Mouse (Mus musculus): ENCODE measurements around the gene Ccdc57. TPM values are rescaled to one million over a fixed set of nuclear protein-coding genes. Genes with fewer than 3 reads are reported as not detected.

Ccdc57 gene
- 4.8 and 5.4 TPM in 2 replicates for polyA plus RNA-seq (2015; fragmentation: Nextera tagmentation; extraction: Ambion mirVana)

DNA sequence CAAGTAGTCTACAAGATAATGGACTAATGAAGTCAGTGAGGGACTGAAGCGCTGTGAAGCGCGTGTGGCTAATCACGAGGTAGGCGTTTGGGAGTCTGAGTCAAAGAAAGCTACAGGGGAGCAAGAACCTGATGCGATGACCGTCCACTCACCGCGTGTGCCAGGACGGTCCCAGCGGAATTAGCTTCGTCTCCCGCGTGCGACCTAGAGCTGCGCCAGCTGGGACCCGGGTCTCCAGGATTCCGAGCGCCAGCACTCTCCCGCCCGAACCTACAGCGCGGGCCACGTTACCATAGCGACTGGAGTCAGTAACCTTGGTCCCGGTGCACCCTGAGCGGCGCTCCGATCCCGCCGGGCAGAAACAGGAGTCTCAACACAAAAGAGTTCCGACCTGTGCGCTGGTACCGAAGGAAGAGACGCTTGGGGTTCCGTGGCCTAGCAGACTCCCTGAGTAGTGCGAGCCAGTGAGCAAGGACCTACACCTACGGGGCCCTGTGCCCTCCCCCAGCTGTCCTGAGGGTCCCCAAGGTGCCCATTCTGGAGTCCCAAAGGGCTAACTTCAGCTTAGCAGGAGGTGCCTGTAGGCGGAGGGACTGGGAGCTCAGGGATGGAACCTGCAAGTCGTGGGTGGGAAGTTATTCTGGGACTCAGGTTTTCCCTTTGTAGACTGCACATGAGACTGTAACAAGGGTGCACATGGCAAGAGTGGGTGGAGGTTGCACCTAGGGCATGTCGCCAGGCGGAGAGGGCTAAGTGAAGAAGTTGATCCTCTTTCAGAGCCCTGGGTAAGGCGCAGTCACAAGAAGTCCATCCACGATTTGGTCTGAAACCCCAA lies at the start of gene Ccdc57:
Gene Ccdc57 (minus strand): TSS at position 309 of the 835 bp plus-strand sequence.
- peaks cover 10% of the 10 kb centered on the region for H3K4me1 ChIP-seq (replicated peaks)
- no peaks in the 10 kb centered on the region for H3K9me3 ChIP-seq
- H3K4me2 ChIP-seq, result peak within 1 kb of the TSS; percentile 78
- peak; percentile 92 for ATAC-seq (ENCODE audit: low FRiP score)
- H3K27me3 ChIP-seq, result no peaks in the 10 kb centered on the region
- peak within 1 kb of the TSS; percentile 76 for H3K9ac ChIP-seq
- H3K27ac ChIP-seq, result 0 out of 2 replicates have a peak within 1 kb of the TSS, but pooled peaks have one; percentile 35
- 9% methylated on average over 44 of the region's 44 CpGs for WGBS
- no peaks in the 10 kb centered on the region for H3K36me3 ChIP-seq
- H3K4me3 ChIP-seq, result peak within 1 kb of the TSS; percentile 69

DNA sequence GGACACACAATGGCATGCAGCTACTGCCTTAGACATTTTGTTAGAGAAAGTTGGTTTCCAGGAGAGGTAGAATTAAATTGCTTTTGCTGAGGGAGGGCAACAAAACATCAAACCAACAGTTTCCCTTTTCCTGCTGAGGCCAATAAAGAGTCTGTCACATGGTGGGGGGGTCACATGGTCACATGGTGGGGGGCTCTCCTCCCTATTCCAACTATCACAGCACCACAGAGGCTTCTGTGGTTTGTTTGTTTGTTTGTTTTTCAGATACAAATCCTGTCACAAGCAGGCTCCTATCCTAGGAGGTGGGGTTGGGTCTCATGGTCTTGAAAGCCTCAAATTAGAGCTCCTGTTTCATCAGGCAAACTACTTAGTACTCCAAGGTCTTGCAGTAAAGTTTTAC lies 49.8 kb upstream of the Ccdc57 start:
- H3K27me3 ChIP-seq, result no peaks in the 10 kb centered on the region
- no peak overlapping the region for H3K4me3 ChIP-seq
- no peak for ATAC-seq (ENCODE audit: low FRiP score)
- H3K4me2 ChIP-seq, result no peak overlapping the region
- peaks cover 80% of the 10 kb centered on the region for H3K36me3 ChIP-seq
- no peak overlapping the region for H3K9ac ChIP-seq
- no peak overlapping the region for H3K27ac ChIP-seq
- H3K9me3 ChIP-seq, result no peaks in the 10 kb centered on the region
- H3K4me1 ChIP-seq (replicated peaks), result peaks cover 15% of the 10 kb centered on the region

GRCm38 (mm10) chr11:120981661-120982060 lies 49.0 kb upstream of the Ccdc57 start:
- Histone ChIP-seq H3K4me2 (no peak overlapping the region), H3K4me3 (no peak overlapping the region), H3K27ac (no peak overlapping the region), H3K9ac (no peak overlapping the region), H3K9me3 (no peaks in the 10 kb centered on the region), H3K27me3 (no peaks in the 10 kb centered on the region), H3K4me1 (replicated peaks) (peaks cover 7% of the 10 kb centered on the region), H3K36me3 (peaks cover 87% of the 10 kb centered on the region)
- WGBS, result 90% methylated on average over 4 of the region's 4 CpGs
- ATAC-seq (ENCODE audit: low FRiP score), result no peak

- Histone ChIP-seq H3K36me3 (peaks cover 87% of the 10 kb centered on the region), H3K4me1 (replicated peaks) (peaks cover 6% of the 10 kb centered on the region), H3K27me3 (no peaks in the 10 kb centered on the region), H3K9ac (no peak overlapping the region), H3K4me3 (no peak overlapping the region), H3K4me2 (no peak overlapping the region), H3K9me3 (no peaks in the 10 kb centered on the region), H3K27ac (no peak overlapping the region)
- ATAC-seq (ENCODE audit: low FRiP score), result no peak
- WGBS, result 89% methylated on average over 9 of the region's 9 CpGs
Measured at GRCm38 (mm10) chr11:120980427-120981035, 47.9 kb upstream of the Ccdc57 start.

DNA sequence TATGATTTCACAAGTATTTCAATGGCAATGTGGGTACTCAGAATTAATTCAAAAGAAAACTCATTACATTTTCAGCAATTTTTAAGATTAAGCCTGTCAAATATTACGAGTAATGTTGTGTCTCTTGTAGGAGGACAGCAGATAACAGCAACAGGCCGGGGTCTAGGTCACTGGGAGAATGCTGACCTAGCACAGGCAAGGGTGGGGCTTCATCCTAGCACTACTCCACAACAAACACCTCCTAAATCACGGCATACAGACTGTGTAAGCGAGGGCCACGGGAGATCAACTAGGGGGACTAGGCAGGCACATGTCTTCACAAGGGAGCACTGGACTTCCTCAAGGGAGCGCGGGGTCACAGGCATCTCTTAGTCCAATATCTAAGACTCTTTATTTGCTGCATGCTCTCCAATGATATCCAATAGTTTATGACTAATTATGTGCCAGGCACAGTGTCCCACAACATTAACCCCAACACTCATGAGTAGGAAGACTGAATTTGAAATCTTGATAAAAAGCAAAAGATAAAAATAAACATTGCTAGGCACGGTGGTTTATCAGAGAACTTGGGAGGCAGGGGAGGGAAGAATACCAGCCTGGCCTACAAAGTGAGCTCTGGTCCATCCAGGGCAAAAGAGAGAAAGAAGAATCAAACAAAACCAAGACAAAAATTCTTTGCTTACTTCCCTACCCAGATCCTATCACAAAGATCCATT lies 47.2 kb upstream of the Ccdc57 start:
- ATAC-seq (ENCODE audit: low FRiP score), result no peak
- 92% methylated on average over 8 of the region's 8 CpGs for WGBS
- H3K9me3 ChIP-seq, result no peaks in the 10 kb centered on the region
- peaks cover 87% of the 10 kb centered on the region for H3K36me3 ChIP-seq
- no peak overlapping the region for H3K27ac ChIP-seq
- no peak overlapping the region for H3K9ac ChIP-seq
- no peaks in the 10 kb centered on the region for H3K27me3 ChIP-seq
- H3K4me2 ChIP-seq, result no peak overlapping the region
- H3K4me3 ChIP-seq, result no peak overlapping the region
- peaks cover 3% of the 10 kb centered on the region; the same call in 1 of the 2 replicates for H3K4me1 ChIP-seq (replicated peaks)

DNA sequence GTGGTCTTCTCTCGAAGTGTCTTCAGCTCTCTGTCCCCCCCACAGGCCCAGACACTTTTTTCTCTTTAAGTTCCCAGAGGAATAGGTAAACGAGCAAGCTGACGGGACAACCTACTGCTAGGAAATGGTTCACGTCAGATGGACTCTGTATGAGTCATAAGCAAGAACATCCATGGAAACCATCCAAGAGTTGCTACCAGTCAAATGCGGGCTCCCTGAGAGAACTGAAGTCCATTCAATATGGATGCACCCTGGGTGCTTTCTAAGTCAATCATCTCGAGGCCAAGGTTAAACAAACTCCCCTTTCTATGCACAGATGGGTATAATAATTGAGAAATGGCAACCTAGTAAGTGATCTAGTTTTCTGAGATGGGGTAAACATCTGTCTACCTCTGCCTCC lies 40.6 kb upstream of the Ccdc57 start:
- Histone ChIP-seq H3K27me3 (no peaks in the 10 kb centered on the region), H3K4me3 (no peak overlapping the region), H3K4me1 (replicated peaks) (no peaks in the 10 kb centered on the region), H3K9me3 (no peaks in the 10 kb centered on the region), H3K27ac (no peak overlapping the region), H3K9ac (no peak overlapping the region), H3K4me2 (no peak overlapping the region), H3K36me3 (peaks cover 95% of the 10 kb centered on the region)
- ATAC-seq (ENCODE audit: low FRiP score), result no peak
- 81% methylated on average over 6 of the region's 6 CpGs for WGBS

DNA sequence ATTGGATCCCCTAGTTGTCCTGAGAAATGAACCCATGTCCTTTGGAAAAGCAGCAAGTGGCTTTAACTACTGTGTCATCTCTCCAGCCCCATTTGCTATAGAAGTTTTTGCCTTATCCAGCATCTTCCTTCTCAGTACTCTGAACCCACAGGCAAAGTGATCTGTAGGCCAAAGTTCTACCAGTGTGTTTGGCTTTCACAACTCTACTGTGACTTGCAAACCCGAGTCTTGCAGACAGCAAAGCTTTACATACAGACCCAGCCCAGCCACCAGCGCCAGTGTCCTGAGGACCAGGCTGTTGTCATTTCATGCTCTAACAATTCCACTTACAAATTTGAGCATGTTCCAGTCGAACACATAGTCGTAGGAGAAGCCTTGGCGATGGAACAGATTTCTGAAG lies 38.6 kb upstream of the Ccdc57 start:
- Histone ChIP-seq H3K4me2 (no peak overlapping the region), H3K9ac (no peak overlapping the region), H3K4me1 (replicated peaks) (no peaks in the 10 kb centered on the region), H3K4me3 (no peak overlapping the region), H3K27me3 (no peaks in the 10 kb centered on the region), H3K27ac (no peak overlapping the region), H3K9me3 (no peaks in the 10 kb centered on the region), H3K36me3 (peaks cover 97% of the 10 kb centered on the region)
- no peak for ATAC-seq (ENCODE audit: low FRiP score)
- 95% methylated on average over 5 of the region's 5 CpGs for WGBS

DNA sequence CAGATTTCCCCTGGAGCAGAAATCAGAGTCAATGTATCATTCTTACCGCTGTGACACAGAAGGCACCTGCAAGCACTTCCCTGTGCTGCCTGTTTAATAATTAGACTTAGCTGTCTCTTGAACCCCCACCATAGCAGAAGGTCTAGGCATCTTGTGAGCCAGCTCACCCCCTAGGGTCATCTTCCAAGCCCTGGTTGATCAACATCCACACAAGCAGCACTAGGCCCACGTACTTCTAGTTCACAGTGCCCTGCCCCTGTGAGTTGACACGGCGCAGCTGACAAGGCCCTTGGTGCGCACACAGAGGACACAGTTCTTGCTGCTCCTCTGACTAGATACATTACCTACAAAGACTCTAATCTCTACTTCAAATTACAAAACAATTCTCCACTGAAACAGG lies 37.1 kb upstream of the Ccdc57 start:
- peaks cover 99% of the 10 kb centered on the region for H3K36me3 ChIP-seq
- no peak overlapping the region for H3K4me2 ChIP-seq
- H3K27me3 ChIP-seq, result no peaks in the 10 kb centered on the region
- H3K9me3 ChIP-seq, result no peaks in the 10 kb centered on the region
- 97% methylated on average over 5 of the region's 5 CpGs for WGBS
- H3K27ac ChIP-seq, result no peak overlapping the region
- H3K4me1 ChIP-seq (replicated peaks), result peaks cover 8% of the 10 kb centered on the region
- no peak overlapping the region for H3K9ac ChIP-seq
- no peak overlapping the region for H3K4me3 ChIP-seq
- ATAC-seq (ENCODE audit: low FRiP score), result no peak

DNA sequence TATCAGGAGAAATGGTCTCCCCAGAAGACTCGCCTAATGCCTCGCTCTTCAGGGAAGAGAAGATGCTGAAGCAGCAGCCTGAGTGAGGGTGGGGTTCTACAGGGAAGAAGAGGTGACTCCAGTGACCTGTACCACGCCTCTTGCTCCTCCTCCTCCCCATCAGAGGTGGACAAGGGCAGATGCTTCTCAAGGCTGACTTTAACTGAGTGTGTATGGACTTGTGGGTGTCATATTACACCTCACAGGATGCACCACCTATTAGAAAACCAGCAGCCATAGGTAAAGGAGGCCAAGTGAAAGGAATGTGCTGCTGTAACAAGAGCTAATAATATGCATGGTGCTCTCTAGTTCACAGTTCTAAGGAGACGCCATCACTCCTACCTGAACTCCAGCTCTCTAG lies 32.9 kb upstream of the Ccdc57 start:
- Histone ChIP-seq H3K36me3 (peaks cover 98% of the 10 kb centered on the region), H3K27ac (no peak overlapping the region), H3K27me3 (no peaks in the 10 kb centered on the region), H3K4me1 (replicated peaks) (peaks cover 12% of the 10 kb centered on the region), H3K4me2 (no peak overlapping the region), H3K4me3 (no peak overlapping the region), H3K9ac (no peak overlapping the region), H3K9me3 (no peaks in the 10 kb centered on the region)
- WGBS, result 92% methylated on average over 4 of the region's 4 CpGs
- ATAC-seq (ENCODE audit: low FRiP score), result no peak

GRCm38 (mm10) chr11:120964195-120965157 lies 31.8 kb upstream of the Ccdc57 start:
- peaks cover 12% of the 10 kb centered on the region for H3K4me1 ChIP-seq (replicated peaks)
- peaks cover 91% of the 10 kb centered on the region for H3K36me3 ChIP-seq
- H3K9ac ChIP-seq, result no peak overlapping the region
- no peak for ATAC-seq (ENCODE audit: low FRiP score)
- no peak overlapping the region for H3K4me3 ChIP-seq
- H3K27ac ChIP-seq, result no peak overlapping the region; the same call in 1 of the 2 replicates
- no peaks in the 10 kb centered on the region for H3K9me3 ChIP-seq
- no peak overlapping the region for H3K4me2 ChIP-seq
- no peaks in the 10 kb centered on the region for H3K27me3 ChIP-seq
- WGBS, result 77% methylated on average over 10 of the region's 10 CpGs

DNA sequence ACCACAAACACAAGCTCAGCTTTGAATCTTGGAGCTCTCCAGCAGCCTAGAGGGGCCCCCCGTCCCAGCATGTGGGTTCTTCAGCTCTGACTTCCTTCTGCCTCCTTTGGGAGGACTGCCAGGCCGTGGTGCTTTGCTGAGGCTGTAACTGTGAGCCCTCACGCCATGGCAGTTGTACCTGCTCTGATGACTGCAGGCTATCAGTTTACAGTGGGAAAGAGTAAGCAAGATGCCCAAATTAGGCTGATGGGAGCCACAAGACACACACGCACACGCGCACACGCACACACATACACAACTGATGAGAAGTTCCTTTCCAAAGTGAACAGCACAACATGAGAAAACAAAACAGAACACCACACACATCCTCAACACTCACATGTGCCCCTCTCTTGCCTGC lies 30.2 kb upstream of the Ccdc57 start:
- Histone ChIP-seq H3K9me3 (no peaks in the 10 kb centered on the region), H3K9ac (no peak overlapping the region), H3K4me3 (no peak overlapping the region), H3K36me3 (peaks cover 84% of the 10 kb centered on the region), H3K4me2 (no peak overlapping the region), H3K4me1 (replicated peaks) (peaks cover 12% of the 10 kb centered on the region), H3K27me3 (no peaks in the 10 kb centered on the region), H3K27ac (no peak overlapping the region)
- WGBS, result 92% methylated on average over 7 of the region's 7 CpGs
- no peak for ATAC-seq (ENCODE audit: low FRiP score)

All from hindbrain, embryonic 13.5 days (tissue).